Mouse (Mus musculus) inflammation-experienced regulatory T-cells, adult 6 months (primary cell): Measurements from ENCODE around the gene Trim65. TPM values are rescaled to one million over a fixed set of nuclear protein-coding genes. Genes with fewer than 3 reads are reported as not detected.

ENCODE experiments used
- polyA plus RNA-seq, 3 experiments: library from polyadenylated mRNA; unstranded; fragments of 100-300 nt; shearing (Covaris generic); gene quantifications; one replicate each; pipeline ENCODE4 v1.2.1; 2017

The Trim65 gene
- polyA plus RNA-seq, 3 experiments from 2014 or later: 9.5 to 13.3 (median 11.4) TPM

Other genes with a start within 250 kb of the Trim65 start
- 1 to 10 TPM in 2 of 3 experiments, under 1 TPM in 1; 0.40 to 1.4 (median 1.1) TPM for gene Smim5, start 231.2 kb downstream of the Trim65 start, polyA plus RNA-seq
- gene Smim6, start 219.1 kb downstream of the Trim65 start, polyA plus RNA-seq: 1 to 10 TPM; 2.7 to 5.1 (median 4.3) TPM
- gene Sap30bp, start 197.8 kb downstream of the Trim65 start, polyA plus RNA-seq: 10 to 100 TPM; 35.6 to 55.2 (median 39.2) TPM
- gene Recql5, start 197.7 kb downstream of the Trim65 start, polyA plus RNA-seq: 10 to 100 TPM; 18.2 to 30.3 (median 23.7) TPM
- gene Itgb4, start 156.4 kb downstream of the Trim65 start, polyA plus RNA-seq: not detected
- gene Galk1, start 118.4 kb downstream of the Trim65 start, polyA plus RNA-seq: 10 to 100 TPM; 14.4 to 20.1 (median 15.9) TPM
- gene H3f3b, start 103.2 kb downstream of the Trim65 start, polyA plus RNA-seq: 1,000 to 10,000 TPM; 1,545 to 2,086 (median 2,075) TPM
- gene Unk, start 100.8 kb downstream of the Trim65 start, polyA plus RNA-seq: 10 to 100 TPM; 10.1 to 14.6 (median 12.7) TPM
- 100 to 1,000 TPM in 1 of 3 experiments, 10 to 100 TPM in 2; 80.1 to 128 (median 81.9) TPM for gene Unc13d, start 53.2 kb downstream of the Trim65 start, polyA plus RNA-seq
- gene Wbp2, start 44.1 kb downstream of the Trim65 start, polyA plus RNA-seq: 100 to 1,000 TPM; 153 to 156 (median 154) TPM
- under 1 TPM in 1 of 3 experiments, not detected in 2; 0.39 TPM for gene Trim47, start 3.9 kb downstream of the Trim65 start, polyA plus RNA-seq
- gene Mrpl38, start 7.7 kb upstream of the Trim65 start, polyA plus RNA-seq: 10 to 100 TPM; 14.3 to 30.6 (median 28.0) TPM
- gene Fbf1, start 37.0 kb upstream of the Trim65 start, polyA plus RNA-seq: 1 to 10 TPM; 3.2 to 3.5 (median 3.3) TPM
- gene Ten1, start 67.7 kb upstream of the Trim65 start, polyA plus RNA-seq: 10 to 100 TPM; 49.0 to 66.5 (median 54.4) TPM
- 10 to 100 TPM; 10.3 to 14.2 (median 13.6) TPM for gene Acox1, start 67.9 kb upstream of the Trim65 start, polyA plus RNA-seq
- not detected for gene Evpl, start 106.9 kb upstream of the Trim65 start, polyA plus RNA-seq
- gene Srp68, start 143.1 kb upstream of the Trim65 start, polyA plus RNA-seq: 10 to 100 TPM; 40.4 to 44.2 (median 42.3) TPM
- gene Galr2, start 149.8 kb upstream of the Trim65 start, polyA plus RNA-seq: not detected
- gene Exoc7, start 176.1 kb upstream of the Trim65 start, polyA plus RNA-seq: 10 to 100 TPM; 70.3 to 96.0 (median 70.6) TPM
- not detected for gene Foxj1, start 204.3 kb upstream of the Trim65 start, polyA plus RNA-seq